Mouse (Mus musculus) layer of hippocampus, adult 9-10 months (tissue): ENCODE results near the gene Klra5.
"Not testable (repeated sequence)": the region's sequence is repeated elsewhere in the genome, so short reads cannot be mapped to it uniquely, and the experiment has no call there.

Experiments
- DNase-seq: peaks from one replicate; pipeline ENCODE4 v3.0.0; 2022; ENCODE audit warnings: low spot score

The Klra5 gene

GRCm38 (mm10) chr6:129917476-129917946 is at the start of gene Klra5:
TSS of gene Klra5 (minus strand) at chr6:129917650.
- DNase-seq = not testable (repeated sequence)

GRCm38 (mm10) chr6:129916996-129917395 is 454 bp downstream of the Klra5 start:
- DNase-seq = no peak

GRCm38 (mm10) chr6:129882525-129882924 is 34.9 kb downstream of the Klra5 start:
- DNase-seq = no peak

- no peak for DNase-seq
These were observed 40.9 kb downstream of the Klra5 start, which contains the start of gene Klra17 for GRCm38 (mm10) chr6:129876549-129876948. TSS of gene Klra17 (minus strand) at chr6:129876672.

- not testable (repeated sequence) for DNase-seq
These were observed 55.1 kb downstream of the Klra5 start, which contains the start of gene Gm17631 for GRCm38 (mm10) chr6:129862349-129862748. TSS of gene Gm17631 (plus strand) at chr6:129862649.
